Mouse (Mus musculus): ENCODE measurements around the gene Wnt6. TPM values are rescaled to one million over a fixed set of nuclear protein-coding genes. Genes with fewer than 3 reads are reported as not detected.
"Not testable (repeated sequence)": the region's sequence is repeated elsewhere in the genome, so short reads cannot be mapped to it uniquely, and the experiment has no call there.

Wnt6 gene
- polyA plus RNA-seq, 1 experiment, result 9.1 TPM

GRCm38 (mm10) chr1:74807551-74808071, 35.9 kb downstream of the Wnt6 start:
- TF ChIP-seq CTCF (IDR thresholded peaks at IDR 0.05; ENCODE audit: borderline replicate concordance, extremely low read depth, insufficient read depth, insufficient read length), result no peak
- TF ChIP-seq POLR2A (IDR thresholded peaks at IDR 0.05; ENCODE audit: borderline replicate concordance, extremely low read depth, insufficient read depth, insufficient read length, poor library complexity, severe bottlenecking), result no peak
- DNase-seq (ENCODE audit: low read depth), result peak; percentile 53

- peak; percentile 91 for DNase-seq (ENCODE audit: low read depth)
- TF ChIP-seq POLR2A (IDR thresholded peaks at IDR 0.05; ENCODE audit: borderline replicate concordance, extremely low read depth, insufficient read depth, insufficient read length, poor library complexity, severe bottlenecking), result no peak
- peak; percentile 95 for TF ChIP-seq CTCF (IDR thresholded peaks at IDR 0.05; ENCODE audit: borderline replicate concordance, extremely low read depth, insufficient read depth, insufficient read length)
These were observed 36.4 kb downstream of the Wnt6 start for GRCm38 (mm10) chr1:74808078-74808477.

DNA sequence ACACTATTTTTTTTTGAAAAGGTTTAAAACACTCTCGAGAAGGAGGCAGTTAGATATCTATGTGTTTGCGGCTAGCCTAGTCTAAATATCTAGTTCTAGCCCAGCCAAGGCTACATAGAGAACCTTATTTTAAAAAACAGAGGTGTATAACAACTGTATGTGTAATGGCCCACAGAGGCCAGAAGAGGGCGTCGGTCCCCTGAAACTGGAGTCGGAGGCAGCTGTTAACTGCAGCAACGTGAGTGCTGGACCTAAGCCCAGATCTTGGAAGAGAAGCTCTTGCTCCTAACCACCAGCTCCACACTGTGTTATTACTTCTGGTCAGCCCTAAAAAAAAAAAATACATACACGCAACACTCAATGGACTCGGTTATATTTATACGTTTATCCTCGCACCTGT, 37.3 kb downstream of the Wnt6 start:
- TF ChIP-seq POLR2A (IDR thresholded peaks at IDR 0.05; ENCODE audit: borderline replicate concordance, extremely low read depth, insufficient read depth, insufficient read length, poor library complexity, severe bottlenecking) (no peak), CTCF (IDR thresholded peaks at IDR 0.05; ENCODE audit: borderline replicate concordance, extremely low read depth, insufficient read depth, insufficient read length) (peak; percentile 36; the same call in 1 of the 2 replicates)
- DNase-seq (ENCODE audit: low read depth), result no peak

DNA sequence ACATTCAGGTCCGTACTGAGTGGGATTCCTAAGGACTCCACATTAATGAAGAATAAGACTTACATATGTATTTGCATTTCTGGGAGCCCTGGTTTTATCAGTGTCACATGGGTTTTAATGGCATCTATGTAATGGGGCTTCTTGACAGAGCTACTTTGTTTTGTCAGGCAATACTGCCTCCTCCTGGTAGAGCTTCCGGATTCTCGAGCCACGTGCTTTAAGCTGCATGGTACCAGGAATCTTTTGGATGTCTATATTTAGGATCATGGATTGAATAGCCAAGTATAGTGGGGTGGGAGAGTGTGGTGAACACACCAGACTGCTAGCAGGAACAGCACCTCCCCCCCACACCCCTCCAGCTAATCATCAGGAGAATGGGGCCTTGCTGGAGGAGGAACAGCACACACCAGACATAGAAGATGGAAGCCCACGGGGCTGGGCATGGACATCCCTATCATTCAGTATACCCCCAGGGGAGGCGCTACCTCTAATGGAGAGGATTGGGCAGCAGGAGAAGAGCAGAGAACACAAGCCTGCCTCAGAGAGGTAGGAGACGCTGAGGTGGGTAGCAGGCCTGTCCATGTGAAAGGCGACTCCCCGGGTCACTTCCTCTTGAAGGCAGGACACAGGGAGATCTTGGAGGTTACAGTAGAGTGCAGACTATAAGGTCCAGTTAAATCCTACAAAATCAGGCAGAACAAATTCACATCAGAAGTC, 43.4 kb downstream of the Wnt6 start:
- DNase-seq (ENCODE audit: low read depth), result no peak
- no peak for TF ChIP-seq POLR2A (IDR thresholded peaks at IDR 0.05; ENCODE audit: borderline replicate concordance, extremely low read depth, insufficient read depth, insufficient read length, poor library complexity, severe bottlenecking)
- peak; percentile 12; the same call in 1 of the 2 replicates for TF ChIP-seq CTCF (IDR thresholded peaks at IDR 0.05; ENCODE audit: borderline replicate concordance, extremely low read depth, insufficient read depth, insufficient read length)

DNA sequence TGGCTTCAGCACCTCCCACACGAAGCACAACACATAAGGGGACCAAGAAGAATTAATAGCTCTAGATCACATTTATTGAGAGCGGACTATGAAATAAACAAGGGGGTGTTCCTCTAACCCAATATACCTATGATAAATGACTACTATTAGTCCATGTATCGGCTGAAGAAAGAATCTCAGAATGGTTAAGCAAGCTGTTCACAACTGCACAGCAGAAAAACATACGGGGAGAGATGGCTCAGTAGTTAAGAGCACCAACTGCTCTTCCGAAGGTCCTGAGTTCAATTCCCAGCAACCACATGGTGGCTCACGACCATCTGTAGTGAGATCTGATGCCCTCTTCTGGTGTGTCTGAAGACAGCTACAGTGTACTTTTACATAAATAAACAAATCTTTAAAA, 44.3 kb downstream of the Wnt6 start:
- DNase-seq (ENCODE audit: low read depth), result not testable (repeated sequence)

DNA sequence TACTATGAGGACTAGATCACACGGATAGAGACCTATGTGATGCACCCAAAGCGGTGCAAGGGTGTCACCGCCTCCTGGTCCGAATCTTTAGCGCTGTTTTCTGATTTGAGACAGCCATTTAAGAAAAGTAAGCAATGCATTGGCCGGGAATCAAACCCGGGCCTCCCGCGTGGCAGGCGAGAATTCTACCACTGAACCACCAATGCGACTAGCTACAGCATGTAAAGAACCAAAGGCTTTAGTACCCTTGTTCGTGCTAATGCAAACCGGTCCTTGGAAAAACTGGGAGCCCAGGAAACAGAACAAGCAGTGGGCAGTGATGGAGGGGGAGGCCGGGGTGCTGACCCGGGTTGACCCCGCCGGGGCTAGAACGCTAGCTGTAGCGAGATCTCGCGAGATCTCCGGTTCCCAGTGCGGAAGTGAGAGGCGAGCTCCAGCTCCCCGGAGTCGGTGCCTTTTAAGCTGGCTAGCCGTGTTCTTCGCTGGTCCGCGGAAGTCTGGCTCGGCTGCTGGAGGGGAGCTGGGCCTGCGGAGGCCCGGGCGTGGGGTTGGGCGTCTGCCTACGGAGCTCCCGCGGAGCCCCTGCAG, 45.0 kb downstream of the Wnt6 start:
- DNase-seq (ENCODE audit: low read depth), result peak; percentile 95
- TF ChIP-seq CTCF (IDR thresholded peaks at IDR 0.05; ENCODE audit: borderline replicate concordance, extremely low read depth, insufficient read depth, insufficient read length) (no peak), POLR2A (IDR thresholded peaks at IDR 0.05; ENCODE audit: borderline replicate concordance, extremely low read depth, insufficient read depth, insufficient read length, poor library complexity, severe bottlenecking) (peak; percentile 67; the same call in 1 of the 2 replicates)

DNA sequence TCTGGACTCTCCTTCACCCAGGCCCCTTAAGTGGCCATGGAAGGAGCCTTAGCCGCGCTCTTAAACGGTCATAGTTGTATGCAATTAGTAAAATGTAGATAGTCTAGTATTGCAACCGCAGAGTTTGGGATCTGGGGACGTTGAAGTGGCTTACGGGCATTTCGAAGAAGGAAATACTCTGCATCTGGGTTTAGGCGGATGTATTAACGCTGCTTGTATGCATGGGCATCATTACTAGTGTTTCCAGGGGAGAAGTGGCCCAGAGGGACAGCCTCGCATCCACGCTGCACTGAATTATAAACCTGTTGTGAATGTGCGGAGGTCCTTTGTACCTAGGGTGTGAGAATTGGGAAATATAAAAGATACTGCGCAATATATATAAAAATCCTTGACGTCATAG, 45.5 kb downstream of the Wnt6 start:
- TF ChIP-seq POLR2A (IDR thresholded peaks at IDR 0.05; ENCODE audit: borderline replicate concordance, extremely low read depth, insufficient read depth, insufficient read length, poor library complexity, severe bottlenecking) (no peak), CTCF (IDR thresholded peaks at IDR 0.05; ENCODE audit: borderline replicate concordance, extremely low read depth, insufficient read depth, insufficient read length) (no peak)
- DNase-seq (ENCODE audit: low read depth), result no peak

- no peak for TF ChIP-seq POLR2A (IDR thresholded peaks at IDR 0.05; ENCODE audit: borderline replicate concordance, extremely low read depth, insufficient read depth, insufficient read length, poor library complexity, severe bottlenecking)
- no peak for TF ChIP-seq CTCF (IDR thresholded peaks at IDR 0.05; ENCODE audit: borderline replicate concordance, extremely low read depth, insufficient read depth, insufficient read length)
- DNase-seq (ENCODE audit: low read depth), result no peak
These were observed 46.8 kb downstream of the Wnt6 start for GRCm38 (mm10) chr1:74818509-74818908.

- not testable (repeated sequence) for DNase-seq (ENCODE audit: low read depth)
These were observed 51.9 kb downstream of the Wnt6 start for GRCm38 (mm10) chr1:74823598-74823997.

DNA sequence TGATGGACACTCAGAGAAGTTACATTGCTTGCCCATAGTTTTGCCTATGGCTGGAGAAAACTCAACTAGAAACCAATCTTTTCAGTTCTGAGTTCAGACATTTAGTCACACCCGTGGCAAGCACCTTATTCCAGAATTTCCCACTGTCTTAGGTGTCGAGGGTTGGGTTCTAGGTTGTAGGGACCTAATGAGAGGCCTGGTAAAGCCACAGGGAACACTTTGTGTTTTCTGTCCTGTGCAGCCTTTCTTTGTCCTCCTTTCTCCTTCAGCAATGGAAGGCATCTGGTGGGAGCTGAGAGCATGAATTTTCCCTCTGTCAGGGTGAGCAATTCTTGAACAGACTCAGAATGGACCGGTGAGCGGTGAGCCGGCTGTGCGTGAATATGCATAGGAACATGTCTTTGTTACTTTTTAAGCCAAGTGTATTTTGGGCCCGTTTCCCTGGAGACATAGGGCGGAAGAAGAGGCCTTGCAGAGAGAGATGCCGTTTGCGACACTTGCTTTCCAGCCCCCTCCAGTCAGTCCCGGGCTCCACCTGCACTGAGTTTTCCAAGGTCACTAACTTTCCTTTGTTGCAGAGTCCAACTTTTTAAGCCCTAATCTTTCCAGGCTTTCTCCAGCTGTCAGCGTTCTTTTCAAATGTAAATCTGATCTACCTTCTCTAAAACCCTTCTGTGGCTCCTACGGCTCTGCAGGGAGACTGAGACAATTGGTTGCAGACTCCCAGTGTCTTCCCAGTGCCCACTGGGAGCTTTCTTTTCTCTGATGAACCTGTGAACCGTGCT, 53.0 kb downstream of the Wnt6 start:
- TF ChIP-seq POLR2A (IDR thresholded peaks at IDR 0.05; ENCODE audit: borderline replicate concordance, extremely low read depth, insufficient read depth, insufficient read length, poor library complexity, severe bottlenecking) (no peak), CTCF (IDR thresholded peaks at IDR 0.05; ENCODE audit: borderline replicate concordance, extremely low read depth, insufficient read depth, insufficient read length) (no peak)
- peak; percentile 73 for DNase-seq (ENCODE audit: low read depth)

GRCm38 (mm10) chr1:74830061-74830460, 58.4 kb downstream of the Wnt6 start:
- DNase-seq (ENCODE audit: low read depth), result no peak
- no peak for TF ChIP-seq CTCF (IDR thresholded peaks at IDR 0.05; ENCODE audit: borderline replicate concordance, extremely low read depth, insufficient read depth, insufficient read length)
- no peak for TF ChIP-seq POLR2A (IDR thresholded peaks at IDR 0.05; ENCODE audit: borderline replicate concordance, extremely low read depth, insufficient read depth, insufficient read length, poor library complexity, severe bottlenecking)

GRCm38 (mm10) chr1:74833255-74833654, 61.6 kb downstream of the Wnt6 start:
- DNase-seq (ENCODE audit: low read depth), result no peak
- no peak for TF ChIP-seq CTCF (IDR thresholded peaks at IDR 0.05; ENCODE audit: borderline replicate concordance, extremely low read depth, insufficient read depth, insufficient read length)
- TF ChIP-seq POLR2A (IDR thresholded peaks at IDR 0.05; ENCODE audit: borderline replicate concordance, extremely low read depth, insufficient read depth, insufficient read length, poor library complexity, severe bottlenecking), result no peak

All from brain, embryonic 14.5 days (tissue).